Mouse (Mus musculus) liver, postnatal 0 days (tissue): Measurements from ENCODE around the gene Ppfia3.

ENCODE experiments used
- CTCF ChIP-seq: sonication (generic); IDR thresholded peaks from 2 replicates; pipeline ENCODE4 v1.5.1; 2016; ENCODE audit warnings: antibody characterized with exemption, low read depth
- EP300 ChIP-seq: IDR thresholded peaks from 2 replicates; pipeline ENCODE4 v1.6.1; 2016; ENCODE audit warnings: antibody characterized with exemption, low read depth, mild to moderate bottlenecking

GRCm38 (mm10) chr7:45372371-45372770, 5.6 kb upstream of the Ppfia3 start:
- TF ChIP-seq CTCF: no peak
- TF ChIP-seq EP300: no peak
